Mouse (Mus musculus): ENCODE measurements at regions not wholly inside any gene's neighbourhood (a gene's known extent, or its start where the extent isn't known, plus 50 kb on each side); places are given as distances from the start of the nearest gene placed in this dataset.

GRCm38 (mm10) chr5:60335361-60335760, 1473.3 kb upstream of the G6pd2 start:
- TF ChIP-seq CTCF (conservative IDR thresholded peaks at IDR 0.05), result no peak
- peak in 1 of 2 experiments; percentile 3 for DNase-seq (ENCODE audit: low spot score in 2 of 2)
- no peak overlapping the region for H3K27ac ChIP-seq
- H3K4me3 ChIP-seq, result no peak overlapping the region

Data from layer of hippocampus, adult 2 months (tissue).